Mouse (Mus musculus) CH12.LX (cell line): Measurements from ENCODE around the gene Tnnt2. TPM values are rescaled to one million over a fixed set of nuclear protein-coding genes. Genes with fewer than 3 reads are reported as not detected.

Experiments
- DNase-seq: peaks from one replicate; pipeline ENCODE4 v3.0.0-alpha.2; 2013; ENCODE audit errors: extremely low read depth
- H3K27ac ChIP-seq: 2 replicates; pipeline ENCODE4 v1.5.1; 2012; ENCODE audit warnings: low read depth, mild to moderate bottlenecking, control low read depth, moderate library complexity; ENCODE audit not compliant: insufficient read depth
- H3K27me3 ChIP-seq: replicated peaks from 2 replicates; pipeline ENCODE3; 2012; ENCODE audit warnings: inconsistent platforms
- H3K36me3 ChIP-seq, 2 experiments: replicated peaks in 1 of 2; 2 replicates each; pipeline versions ENCODE3 to v1.6.1; 2012; ENCODE audit warnings: inconsistent platforms in 1 of 2, low read length in 1 of 2, mild to moderate bottlenecking in 1 of 2, mixed read lengths in 1 of 2, moderate library complexity in 1 of 2; ENCODE audit not compliant: control insufficient read depth in 1 of 2, insufficient read depth in 1 of 2
- H3K4me1 ChIP-seq, 2 experiments: 2 replicates each; pipeline ENCODE4 v1.6.1; 2012; ENCODE audit warnings: inconsistent platforms in 1 of 2, moderate library complexity in 1 of 2; ENCODE audit not compliant: insufficient read depth in 2 of 2, control insufficient read depth in 1 of 2
- H3K4me2 ChIP-seq: 2 replicates; pipeline ENCODE4 v1.6.1; 2012; ENCODE audit warnings: low read depth, mild to moderate bottlenecking, control low read depth; ENCODE audit not compliant: poor library complexity, insufficient read depth, severe bottlenecking
- H3K4me3 ChIP-seq, 3 experiments: fragments of 150-350 bp in 1 of 3; sonication (generic) in 1 of 3; replicated peaks in 1 of 3; 2 replicates each; pipeline versions ENCODE3 to v1.5.1; 2011 to 2012; ENCODE audit warnings: low read depth in 2 of 3, low read length in 2 of 3, mild to moderate bottlenecking in 2 of 3, moderate library complexity in 2 of 3, control low read depth in 1 of 3, improper control_type of control experiment in 1 of 3, inconsistent platforms in 1 of 3, mixed read lengths in 1 of 3; ENCODE audit not compliant: poor library complexity in 1 of 3
- H3K79me2 ChIP-seq: replicated peaks from 2 replicates; pipeline ENCODE4 v1.6.1; 2012; ENCODE audit warnings: mild to moderate bottlenecking, moderate library complexity; ENCODE audit not compliant: control insufficient read depth, poor library complexity, insufficient read depth, severe bottlenecking; ENCODE audit errors: extremely low read depth
- H3K9ac ChIP-seq: 2 replicates; pipeline ENCODE4 v1.6.1; 2012; ENCODE audit warnings: low read depth, mild to moderate bottlenecking, control low read depth, moderate library complexity; ENCODE audit not compliant: insufficient read depth
- H3K9me3 ChIP-seq: replicated peaks from 2 replicates; pipeline ENCODE3; 2012; ENCODE audit warnings: low read length, inconsistent platforms, mixed read lengths
- BHLHE40 ChIP-seq: IDR thresholded peaks from 2 replicates; pipeline ENCODE4 v1.6.1; 2011; ENCODE audit warnings: mild to moderate bottlenecking, low read depth, low read length, improper control_type of control experiment
- CHD2 ChIP-seq: IDR thresholded peaks from 2 replicates; pipeline ENCODE4 v1.6.1; 2011; ENCODE audit warnings: low read length, improper control_type of control experiment
- E2F4 ChIP-seq: IDR thresholded peaks from 2 replicates; pipeline ENCODE4 v1.6.1; 2011; ENCODE audit warnings: low read depth, low read length, improper control_type of control experiment; ENCODE audit not compliant: insufficient replicate concordance
- ETS1 ChIP-seq: conservative IDR thresholded peaks from 2 replicates; pipeline ENCODE4 v1.6.1; 2012; ENCODE audit warnings: low read depth, mild to moderate bottlenecking, inconsistent platforms, low read length, improper control_type of control experiment, moderate library complexity
- GABPA ChIP-seq: IDR thresholded peaks from 2 replicates; pipeline ENCODE4 v1.6.1; 2012; ENCODE audit warnings: low read depth, low read length, improper control_type of control experiment, inconsistent platforms; ENCODE audit not compliant: insufficient replicate concordance
- JUN ChIP-seq: IDR thresholded peaks from 2 replicates; pipeline ENCODE4 v1.6.1; 2011; ENCODE audit warnings: low read depth, mild to moderate bottlenecking, low read length, improper control_type of control experiment, moderate library complexity; ENCODE audit not compliant: insufficient read depth
- MAFK ChIP-seq: IDR thresholded peaks from 2 replicates; pipeline ENCODE4 v1.6.1; 2011; ENCODE audit warnings: low read length, improper control_type of control experiment; ENCODE audit not compliant: insufficient replicate concordance
- MEF2A ChIP-seq: IDR thresholded peaks from 2 replicates; pipeline ENCODE4 v1.6.1; 2014; ENCODE audit warnings: low read depth, mild to moderate bottlenecking, inconsistent platforms, low read length, improper control_type of control experiment, borderline replicate concordance
- MYC ChIP-seq: IDR thresholded peaks from 2 replicates; pipeline ENCODE4 v1.6.1; 2011; ENCODE audit warnings: low read depth, mild to moderate bottlenecking, improper control_type of control experiment, low read length
- NELFE ChIP-seq: IDR thresholded peaks from 2 replicates; pipeline ENCODE4 v1.6.1; 2011; ENCODE audit warnings: low read depth, low read length, improper control_type of control experiment
- NRF1 ChIP-seq: IDR thresholded peaks from 2 replicates; pipeline ENCODE4 v1.6.1; 2014; ENCODE audit warnings: low read depth, mild to moderate bottlenecking, inconsistent platforms, low read length, improper control_type of control experiment, moderate library complexity
- PAX5 ChIP-seq: IDR thresholded peaks from 2 replicates; pipeline ENCODE4 v1.6.1; 2012; ENCODE audit warnings: low read length, inconsistent platforms, mixed read lengths
- POLR2A ChIP-seq: IDR thresholded peaks from 2 replicates; pipeline ENCODE4 v1.6.1; 2011; ENCODE audit warnings: low read depth, mild to moderate bottlenecking, improper control_type of control experiment, low read length
- RCOR1 ChIP-seq: conservative IDR thresholded peaks from 2 replicates; pipeline ENCODE4 v1.6.1; 2012; ENCODE audit warnings: low read depth, mild to moderate bottlenecking, inconsistent platforms, low read length, improper control_type of control experiment
- SIN3A ChIP-seq: IDR thresholded peaks from 2 replicates; pipeline ENCODE4 v1.6.1; 2012; ENCODE audit warnings: low read length, improper control_type of control experiment, inconsistent platforms
- SMC3 ChIP-seq: IDR thresholded peaks from 2 replicates; pipeline ENCODE4 v1.6.1; 2011; ENCODE audit warnings: low read depth, low read length, improper control_type of control experiment
- TBP ChIP-seq: conservative IDR thresholded peaks from 2 replicates; pipeline ENCODE4 v1.6.1; 2011; ENCODE audit warnings: low read depth, low read length, improper control_type of control experiment
- TCF12 ChIP-seq: IDR thresholded peaks from 2 replicates; pipeline ENCODE4 v1.6.1; 2014; ENCODE audit warnings: low read depth, mild to moderate bottlenecking, inconsistent platforms, low read length, improper control_type of control experiment
- UBTF ChIP-seq: IDR thresholded peaks from 2 replicates; pipeline ENCODE4 v1.6.1; 2012; ENCODE audit warnings: low read depth, mild to moderate bottlenecking, inconsistent platforms, low read length, improper control_type of control experiment, moderate library complexity
- USF1 ChIP-seq: IDR thresholded peaks from 2 replicates; pipeline ENCODE4 v1.6.1; 2014; ENCODE audit warnings: low read depth, mild to moderate bottlenecking, inconsistent platforms, low read length, improper control_type of control experiment
- ZC3H11A ChIP-seq: IDR thresholded peaks from 2 replicates; pipeline ENCODE4 v1.6.1; 2012; ENCODE audit warnings: low read depth, mild to moderate bottlenecking, inconsistent platforms, low read length, improper control_type of control experiment
- ZKSCAN1 ChIP-seq: IDR thresholded peaks from 2 replicates; pipeline ENCODE4 v1.6.1; 2012; ENCODE audit warnings: low read depth, inconsistent platforms, low read length, improper control_type of control experiment, borderline replicate concordance
- ZMIZ1 ChIP-seq: IDR thresholded peaks from 2 replicates; pipeline ENCODE4 v1.6.1; 2012; ENCODE audit warnings: low read depth, mild to moderate bottlenecking, inconsistent platforms, low read length, improper control_type of control experiment
- dilution Hi-C: fragments of 300-500 bp; cut with MboI; formaldehyde crosslinking; loops from 2 replicates; pipeline ENCODE4 v1.14.3; 2020; ENCODE audit warnings: low sequenced_read_pairs; ENCODE audit not compliant: extremely low pct_unique_long_range_greater_than_20kb, extremely low pct_ligation_motif_present
- in situ Hi-C: fragments of 300-500 bp; cut with MboI; formaldehyde crosslinking; loops from 3 replicates; pipeline ENCODE4 v1.14.3; 2019; ENCODE audit warnings: low sequenced_read_pairs, low pct_ligation_motif_present, low pct_unique_long_range_greater_than_20kb, mixed read lengths
- polyA plus RNA-seq: library from polyadenylated mRNA; unstranded; fragments of >175 nt; gene quantifications from 2 replicates; pipeline ENCODE4 v1.2.1, GENCODE M21; 2012; ENCODE audit warnings: low read depth; ENCODE audit not compliant: insufficient read length
- total RNA-seq, 2 experiments: library from RNA; depleted of rRNA; stranded (reverse); fragments of 300-350 nt in 1 of 2; fragments of >200 nt in 1 of 2; gene quantifications; 2 replicates each; pipeline ENCODE4 v1.2.3; 2012 to 2014

Gene Tnnt2
- total and polyA plus RNA-seq, 3 experiments = 3.6 to 31.1 (median 8.6) TPM

GRCm38 (mm10) chr1:135895367-135895766 is 59.2 kb downstream of the Tnnt2 start:
- dilution Hi-C loops (no loop called here), in situ Hi-C loops (no loop called here)
- Histone ChIP-seq H3K4me1 (peaks cover 0 to 2% of the 10 kb centered on the region in 2 experiments; a peak in 1 of 4 replicates), H3K36me3 (no peaks in the 10 kb centered on the region), H3K4me2 (no peak overlapping the region), H3K79me2 (no peaks in the 10 kb centered on the region), H3K27ac (no peak overlapping the region), H3K9me3 (no peaks in the 10 kb centered on the region), H3K9ac (no peak overlapping the region), H3K4me3 (no peak overlapping the region), H3K27me3 (peaks cover 97% of the 10 kb centered on the region)
- no peak for TF ChIP-seq ZKSCAN1
- no peak for TF ChIP-seq BHLHE40
- no peak for TF ChIP-seq CHD2
- no peak for TF ChIP-seq SIN3A
- no peak for TF ChIP-seq USF1
- TF ChIP-seq ZMIZ1 = no peak
- no peak for TF ChIP-seq MAFK
- no peak for TF ChIP-seq NELFE
- TF ChIP-seq POLR2A = no peak
- no peak for TF ChIP-seq TBP
- no peak for TF ChIP-seq TCF12
- no peak for TF ChIP-seq MEF2A
- TF ChIP-seq ZC3H11A = no peak
- TF ChIP-seq UBTF = no peak
- no peak for TF ChIP-seq SMC3
- no peak for TF ChIP-seq JUN
- TF ChIP-seq PAX5 = no peak
- TF ChIP-seq ETS1 = no peak
- TF ChIP-seq GABPA = no peak
- no peak for TF ChIP-seq NRF1
- DNase-seq = no peak

GRCm38 (mm10) chr1:135899295-135899694 is 63.1 kb downstream of the Tnnt2 start:
- dilution Hi-C loops = no loop called here
- H3K27ac ChIP-seq = no peak overlapping the region
- no peak overlapping the region for H3K4me2 ChIP-seq
- no peaks in the 10 kb centered on the region for H3K4me1 ChIP-seq
- TF ChIP-seq ZC3H11A (no peak), ETS1 (no peak), E2F4 (no peak), MYC (no peak), BHLHE40 (no peak), TBP (no peak), RCOR1 (no peak), MAFK (no peak), MEF2A (no peak)
- TF ChIP-seq, all 38 proteins: peak for 0
- in situ Hi-C loops = no loop called here
- H3K79me2 ChIP-seq = no peaks in the 10 kb centered on the region
- H3K9ac ChIP-seq = no peak overlapping the region
- H3K36me3 ChIP-seq = no peaks in the 10 kb centered on the region
- H3K4me3 ChIP-seq = no peak overlapping the region
- DNase-seq = no peak
- peaks cover 95% of the 10 kb centered on the region for H3K27me3 ChIP-seq
- H3K9me3 ChIP-seq = no peaks in the 10 kb centered on the region
